Mouse (Mus musculus): ENCODE results near the gene Trpv6.

DNA sequence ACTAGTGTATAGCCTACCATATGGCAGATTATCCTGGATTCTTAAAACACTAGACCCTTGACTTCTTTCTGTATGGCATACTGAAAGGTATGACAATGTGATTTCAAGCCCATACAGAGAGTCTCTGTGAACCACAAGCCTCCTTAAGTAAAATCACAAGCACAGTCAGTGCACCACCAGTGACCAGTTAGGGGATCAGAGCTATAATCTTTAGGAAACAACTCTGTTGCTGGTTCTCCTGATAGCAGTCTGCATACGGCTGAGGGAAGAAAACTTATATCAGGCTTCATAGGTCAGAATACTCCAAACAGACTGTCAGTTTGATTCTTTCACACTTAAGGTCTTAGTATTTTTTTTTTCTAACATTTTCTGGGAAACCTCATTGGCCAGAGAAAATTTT lies 22.3 kb upstream of the Trpv6 start:
- TF ChIP-seq MAX (IDR thresholded peaks at IDR 0.05; ENCODE audit: low read length): no peak
- TF ChIP-seq CTCF (conservative IDR thresholded peaks at IDR 0.05 in 1 of 2, IDR thresholded peaks at IDR 0.05 in 1 of 2; ENCODE audit: low read depth in 2 of 2, low read length in 2 of 2): no peak
- TF ChIP-seq EP300 (IDR thresholded peaks at IDR 0.05; ENCODE audit: low read length): no peak
- TF ChIP-seq GABPA (IDR thresholded peaks at IDR 0.05; ENCODE audit: insufficient replicate concordance, low read depth, low read length): no peak
- TF ChIP-seq POLR2A (IDR thresholded peaks at IDR 0.05; ENCODE audit: low read depth, low read length): no peak
- no peak for TF ChIP-seq ZC3H11A (IDR thresholded peaks at IDR 0.05; ENCODE audit: low read depth, low read length)
- TF ChIP-seq KAT2A (IDR thresholded peaks at IDR 0.05; ENCODE audit: insufficient replicate concordance, low read length): no peak
- no peak for TF ChIP-seq CHD1 (IDR thresholded peaks at IDR 0.05; ENCODE audit: low read depth, low read length)
- no peak for TF ChIP-seq UBTF (IDR thresholded peaks at IDR 0.05; ENCODE audit: low read depth, low read length)

Measured in CH12.LX (cell line).